Mouse (Mus musculus) intestine, embryonic 14.5 days (tissue): Measurements from ENCODE around the gene Vps37b. TPM values are rescaled to one million over a fixed set of nuclear protein-coding genes. Genes with fewer than 3 reads are reported as not detected.
"Not testable (repeated sequence)": the region's sequence is repeated elsewhere in the genome, so short reads cannot be mapped to it uniquely, and the experiment has no call there.

ENCODE experiments used
- ATAC-seq: fragments of 200-750 bp; cut with Nextera tagmentation; replicated peaks from 2 replicates; pipeline ENCODE4 v1.8.0; 2017; ENCODE audit warnings: low read depth, moderate number of reproducible peaks, moderate TSS enrichment, moderate library complexity; ENCODE audit not compliant: low FRiP score, low TSS enrichment
- DNase-seq: peaks from one replicate; pipeline ENCODE4 v3.0.0-alpha.2; 2018; ENCODE audit warnings: low spot score
- H3K27ac ChIP-seq: fragments of 300-500 bp; sonication (generic); 2 replicates; pipeline ENCODE4 v1.5.1; 2014; ENCODE audit warnings: low read depth, mild to moderate bottlenecking, control low read depth
- H3K27me3 ChIP-seq: fragments of 300-500 bp; sonication (generic); replicated peaks from 2 replicates; pipeline ENCODE4 v1.6.1; 2014; ENCODE audit warnings: low read length, control low read depth; ENCODE audit not compliant: control insufficient read depth, insufficient read depth
- H3K36me3 ChIP-seq: fragments of 300-500 bp; sonication (generic); 2 replicates; pipeline ENCODE4 v1.6.1; 2014; ENCODE audit warnings: low read length, control low read depth; ENCODE audit not compliant: control insufficient read depth, insufficient read depth
- H3K4me1 ChIP-seq: fragments of 300-500 bp; sonication (generic); replicated peaks from 2 replicates; pipeline ENCODE4 v1.6.1; 2014; ENCODE audit warnings: low read length, control low read depth, mixed read lengths; ENCODE audit not compliant: control insufficient read depth, insufficient read depth
- H3K4me2 ChIP-seq: fragments of 300-500 bp; sonication (generic); 2 replicates; pipeline ENCODE4 v1.6.1; 2014; ENCODE audit warnings: low read length
- H3K4me3 ChIP-seq: fragments of 300-500 bp; sonication (generic); 2 replicates; pipeline ENCODE4 v1.5.1; 2014; ENCODE audit warnings: low read depth, low read length, control low read depth, mixed read lengths
- H3K9ac ChIP-seq: fragments of 300-500 bp; sonication (generic); 2 replicates; pipeline ENCODE4 v1.6.1; 2014; ENCODE audit warnings: mild to moderate bottlenecking, low read length
- H3K9me3 ChIP-seq: fragments of 300-500 bp; sonication (generic); 2 replicates; pipeline ENCODE4 v1.6.1; 2016; ENCODE audit warnings: low read length, control low read depth; ENCODE audit not compliant: control insufficient read depth
- WGBS: fragments of 180-500 bp; shearing (Covaris S2); extraction: QIAGEN DNeasy Blood & Tissue Kit; methylation state at CpG from one replicate; pipeline ENCODE4 v1.1.7; 2014; 5-methylcytosine and 5-hydroxymethylcytosine counted together
- polyA plus RNA-seq: library from polyadenylated mRNA; unstranded; fragments of >200 nt; fragmentation: Nextera tagmentation; extraction: Ambion mirVana; gene quantifications from 2 replicates; pipeline ENCODE4 v1.2.1, GENCODE M21; 2014

Vps37b gene
- polyA plus RNA-seq, 1 experiment from 2014 or later = 27.7 TPM

- peaks cover 18% of the 10 kb centered on the region for H3K4me1 ChIP-seq
- no peak for ATAC-seq
- H3K4me3 ChIP-seq = no peak overlapping the region
- no peak for DNase-seq
- H3K27ac ChIP-seq = no peak overlapping the region
- H3K27me3 ChIP-seq = no peaks in the 10 kb centered on the region
- no peaks in the 10 kb centered on the region for H3K36me3 ChIP-seq
- 51% methylated on average over 9 of the region's 9 CpGs for WGBS
- no peak overlapping the region for H3K4me2 ChIP-seq
- H3K9ac ChIP-seq = no peak overlapping the region
- H3K9me3 ChIP-seq = no peaks in the 10 kb centered on the region
Observed at GRCm38 (mm10) chr5:124073682-124074081, 41.6 kb upstream of the Vps37b start.

DNA sequence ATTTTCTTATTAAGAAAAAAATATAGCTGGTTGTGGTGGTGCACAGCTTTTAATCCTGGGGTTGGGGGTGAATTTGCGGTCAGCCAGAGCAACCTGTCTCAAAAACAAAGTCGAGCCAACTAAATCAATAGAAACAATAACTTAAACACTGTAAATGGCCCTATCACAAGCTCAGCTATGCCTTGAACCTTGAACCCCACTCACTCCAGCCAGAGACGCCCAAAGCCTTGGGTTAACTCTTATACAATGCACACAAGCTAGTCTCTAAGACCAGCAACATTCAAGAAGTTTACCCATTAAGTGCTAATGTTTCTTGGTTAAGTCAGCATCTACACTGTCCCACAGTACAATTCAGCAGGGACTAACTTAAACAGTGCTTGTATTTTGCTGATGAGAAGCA, 37.6 kb upstream of the Vps37b start:
- no peak for DNase-seq
- Histone ChIP-seq H3K27ac (no peak overlapping the region), H3K4me3 (no peak overlapping the region), H3K27me3 (no peaks in the 10 kb centered on the region), H3K9ac (no peak overlapping the region), H3K36me3 (no peaks in the 10 kb centered on the region), H3K4me2 (no peak overlapping the region), H3K9me3 (no peaks in the 10 kb centered on the region), H3K4me1 (peaks cover 4% of the 10 kb centered on the region; the same call in 1 of the 2 replicates)
- ATAC-seq = no peak
- 65% methylated on average over 3 of the region's 3 CpGs for WGBS

- DNase-seq = no peak
- no peaks in the 10 kb centered on the region for H3K27me3 ChIP-seq
- no peaks in the 10 kb centered on the region for H3K36me3 ChIP-seq
- H3K9ac ChIP-seq = no peak overlapping the region
- no peaks in the 10 kb centered on the region for H3K4me1 ChIP-seq
- WGBS = 77% methylated on average over 11 of the region's 12 CpGs
- H3K27ac ChIP-seq = no peak overlapping the region
- H3K9me3 ChIP-seq = no peaks in the 10 kb centered on the region
- no peak overlapping the region for H3K4me2 ChIP-seq
- ATAC-seq = no peak
- no peak overlapping the region for H3K4me3 ChIP-seq
Observed at GRCm38 (mm10) chr5:124062037-124062824, 30.2 kb upstream of the Vps37b start.

DNA sequence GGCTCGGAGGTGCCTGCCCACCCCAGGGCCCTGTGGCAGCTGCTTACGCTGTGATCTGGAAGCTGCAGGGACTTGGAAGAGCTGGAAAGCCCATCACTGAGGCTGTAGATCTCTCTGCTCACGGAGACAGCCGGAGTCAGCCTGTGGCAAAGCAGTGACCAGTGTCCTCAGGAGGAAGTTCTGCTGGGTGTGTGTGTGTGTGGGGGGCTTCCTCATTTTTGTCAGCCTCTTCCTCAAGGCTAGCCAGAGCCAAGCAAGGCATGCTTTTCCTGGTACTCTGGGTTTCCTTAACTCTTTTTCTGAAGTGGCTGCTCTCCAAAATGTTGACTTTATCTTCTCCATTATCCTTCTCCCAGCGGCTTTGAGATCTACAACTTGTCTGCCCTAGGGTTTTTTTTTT, 27.6 kb upstream of the Vps37b start:
- Histone ChIP-seq H3K9ac (no peak overlapping the region), H3K36me3 (no peaks in the 10 kb centered on the region), H3K4me1 (no peaks in the 10 kb centered on the region), H3K9me3 (no peaks in the 10 kb centered on the region), H3K27me3 (no peaks in the 10 kb centered on the region), H3K27ac (no peak overlapping the region), H3K4me2 (no peak overlapping the region), H3K4me3 (no peak overlapping the region)
- 57% methylated on average over 5 of the region's 5 CpGs for WGBS
- DNase-seq (no peak), ATAC-seq (no peak)

GRCm38 (mm10) chr5:124058749-124059148, 26.7 kb upstream of the Vps37b start:
- no peaks in the 10 kb centered on the region for H3K4me1 ChIP-seq
- H3K4me3 ChIP-seq = no peak overlapping the region
- no peaks in the 10 kb centered on the region for H3K27me3 ChIP-seq
- ATAC-seq = no peak
- no peaks in the 10 kb centered on the region for H3K36me3 ChIP-seq
- H3K4me2 ChIP-seq = no peak overlapping the region
- H3K9me3 ChIP-seq = no peaks in the 10 kb centered on the region
- 88% methylated on average over 7 of the region's 7 CpGs for WGBS
- H3K27ac ChIP-seq = no peak overlapping the region
- no peak for DNase-seq
- no peak overlapping the region for H3K9ac ChIP-seq

GRCm38 (mm10) chr5:124056956-124057355, 24.9 kb upstream of the Vps37b start:
- no peak overlapping the region for H3K9ac ChIP-seq
- no peak overlapping the region for H3K27ac ChIP-seq
- no peaks in the 10 kb centered on the region for H3K9me3 ChIP-seq
- H3K27me3 ChIP-seq = no peaks in the 10 kb centered on the region
- WGBS = 53% methylated on average over 4 of the region's 4 CpGs
- no peak for DNase-seq
- ATAC-seq = no peak
- H3K4me3 ChIP-seq = no peak overlapping the region
- H3K4me1 ChIP-seq = no peaks in the 10 kb centered on the region
- no peak overlapping the region for H3K4me2 ChIP-seq
- no peaks in the 10 kb centered on the region for H3K36me3 ChIP-seq

GRCm38 (mm10) chr5:124056219-124056618, 24.1 kb upstream of the Vps37b start:
- Histone ChIP-seq H3K4me3 (no peak overlapping the region), H3K9ac (no peak overlapping the region), H3K9me3 (no peaks in the 10 kb centered on the region), H3K4me1 (no peaks in the 10 kb centered on the region), H3K36me3 (no peaks in the 10 kb centered on the region), H3K27ac (no peak overlapping the region), H3K4me2 (no peak overlapping the region), H3K27me3 (no peaks in the 10 kb centered on the region)
- ATAC-seq (no peak), DNase-seq (no peak)
- 100% methylated on average over 1 of the region's 1 CpGs for WGBS

DNA sequence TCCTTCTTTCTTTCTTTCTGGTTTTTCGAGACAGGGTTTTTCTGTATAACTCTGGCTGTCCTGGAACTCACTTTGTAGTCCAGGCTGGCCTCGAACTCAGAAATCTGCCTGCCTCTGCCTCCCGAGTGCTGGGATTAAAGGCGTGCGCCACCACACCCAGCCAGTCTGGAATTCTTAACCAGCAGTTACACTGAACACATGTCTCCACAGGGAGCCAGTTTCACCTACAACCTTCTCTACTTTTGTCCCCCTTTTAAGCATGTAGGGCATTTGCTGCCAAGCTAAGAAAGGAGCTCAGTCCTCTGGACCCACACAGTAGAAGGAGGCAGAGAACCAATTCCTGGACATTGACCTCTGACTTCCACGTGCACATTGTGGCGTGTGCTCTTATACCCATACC, 20.6 kb upstream of the Vps37b start:
- H3K27me3 ChIP-seq, H3K4me2 ChIP-seq, H3K4me3 ChIP-seq, H3K36me3 ChIP-seq, H3K27ac ChIP-seq, H3K4me1 ChIP-seq, ATAC-seq, H3K9ac ChIP-seq, DNase-seq, H3K9me3 ChIP-seq: not testable (repeated sequence)
- WGBS = 90% methylated on average over 7 of the region's 7 CpGs

DNA sequence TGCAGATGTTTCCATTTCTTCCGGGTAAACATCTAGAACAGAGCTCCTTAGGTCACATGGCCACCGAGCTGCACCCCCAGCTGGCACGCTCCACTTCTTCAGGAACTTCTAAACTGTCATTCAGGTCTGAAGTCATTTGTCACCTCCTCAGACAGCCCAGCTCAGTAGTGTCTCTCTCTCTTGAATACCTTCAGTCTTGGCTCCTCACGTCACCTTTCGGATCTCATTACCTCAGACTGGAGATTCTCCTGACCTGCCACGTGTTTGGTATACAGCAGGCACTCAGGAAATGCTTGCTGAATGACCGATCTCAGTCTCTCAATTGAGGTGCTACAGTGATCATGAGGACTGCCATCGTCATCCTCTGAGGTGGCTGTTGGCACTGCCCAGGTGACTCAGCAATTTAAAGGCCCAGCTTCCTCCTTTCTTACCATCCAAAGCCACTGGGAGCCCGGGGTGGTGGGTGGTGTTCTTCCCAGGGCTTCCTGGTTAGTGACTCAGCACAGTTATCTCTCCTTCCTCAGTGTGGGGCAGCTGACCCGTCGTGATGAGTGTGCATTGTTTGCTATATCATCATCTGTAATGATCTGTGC, 19.9 kb upstream of the Vps37b start:
- no peaks in the 10 kb centered on the region for H3K36me3 ChIP-seq
- DNase-seq (no peak), ATAC-seq (0 out of 2 replicates have a peak, but pooled peaks have one; percentile 43)
- H3K9me3 ChIP-seq = no peaks in the 10 kb centered on the region
- no peak overlapping the region for H3K4me2 ChIP-seq
- WGBS = 74% methylated on average over 11 of the region's 11 CpGs
- H3K4me3 ChIP-seq = no peak overlapping the region
- H3K27me3 ChIP-seq = no peaks in the 10 kb centered on the region
- H3K27ac ChIP-seq = no peak overlapping the region
- peaks cover 14% of the 10 kb centered on the region for H3K4me1 ChIP-seq
- H3K9ac ChIP-seq = no peak overlapping the region
